Mouse (Mus musculus) retina, embryonic 14.5 days (tissue): ENCODE results near the gene Olfr1356.
"Not testable (repeated sequence)": the region's sequence is repeated elsewhere in the genome, so short reads cannot be mapped to it uniquely, and the experiment has no call there.

ENCODE experiments used
- DNase-seq: peaks from one replicate; pipeline ENCODE4 v3.0.0-alpha.2; 2015; ENCODE audit warnings: low spot score

The Olfr1356 gene

DNA sequence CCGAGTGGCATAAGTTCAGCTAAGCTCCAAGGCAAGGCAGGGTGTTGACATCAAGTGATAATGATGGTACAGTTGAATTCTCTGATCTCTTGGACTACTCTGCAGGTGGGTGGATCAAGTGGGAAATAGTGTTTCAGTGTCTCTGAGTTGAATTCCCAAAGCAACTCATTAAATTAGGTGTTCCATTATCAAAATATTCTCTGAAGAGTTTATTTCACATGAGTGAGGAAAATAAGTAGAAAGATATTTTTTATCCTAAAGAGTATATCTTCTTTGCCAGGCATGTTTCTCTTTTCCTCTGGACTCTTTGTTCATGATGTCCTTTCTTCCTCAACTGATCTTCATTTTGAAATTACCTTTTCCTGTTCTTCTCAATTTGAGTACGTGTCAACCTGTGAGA is at the start of gene Olfr1356:
Gene Olfr1356 (minus strand): TSS at position 101 of the 400 bp plus-strand sequence.
- no peak for DNase-seq

DNA sequence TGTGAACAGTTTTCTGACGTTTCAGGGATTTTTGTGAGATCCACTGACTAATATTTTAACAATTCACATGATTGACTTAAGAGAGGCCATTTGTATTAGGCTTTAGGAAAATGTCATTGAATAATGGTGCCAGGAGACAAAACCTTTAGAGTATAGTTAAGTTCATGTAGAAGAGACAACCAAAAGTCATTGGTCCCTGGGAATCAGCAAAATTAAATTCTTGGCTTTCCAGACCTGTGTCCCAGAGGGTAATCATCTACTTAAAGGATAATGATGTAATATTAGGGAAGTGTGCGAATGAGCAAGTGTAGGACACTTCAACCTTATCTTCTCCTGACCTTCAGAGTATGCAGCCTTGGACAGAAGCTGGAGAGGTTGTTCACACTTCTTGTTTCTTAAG is 23.3 kb upstream of the Olfr1356 start, which contains the start of gene Olfr1355:
Gene Olfr1355 (plus strand): TSS at position 301 of the 400 bp plus-strand sequence.
- DNase-seq, result no peak

DNA sequence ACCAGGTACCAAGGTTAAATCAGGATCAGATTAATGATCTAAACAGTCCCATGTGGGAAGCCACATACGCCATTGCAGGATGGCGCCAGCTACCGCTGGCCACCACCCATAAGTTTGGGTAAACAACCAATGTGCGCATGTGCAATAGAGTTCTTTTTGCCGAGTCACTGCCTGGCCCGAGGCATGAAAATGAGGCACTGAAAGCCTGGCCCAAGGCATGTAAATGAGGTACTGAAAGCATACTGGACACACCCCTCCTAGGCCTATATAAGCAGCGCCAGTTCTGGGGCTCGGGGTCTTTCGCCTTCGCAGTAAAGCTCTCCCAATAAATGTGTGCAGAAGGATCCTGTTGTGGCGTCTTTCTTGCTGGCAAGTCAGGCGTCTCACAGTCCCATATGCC is 11.5 kb downstream of the Olfr1356 start:
- DNase-seq, result not testable (repeated sequence)

DNA sequence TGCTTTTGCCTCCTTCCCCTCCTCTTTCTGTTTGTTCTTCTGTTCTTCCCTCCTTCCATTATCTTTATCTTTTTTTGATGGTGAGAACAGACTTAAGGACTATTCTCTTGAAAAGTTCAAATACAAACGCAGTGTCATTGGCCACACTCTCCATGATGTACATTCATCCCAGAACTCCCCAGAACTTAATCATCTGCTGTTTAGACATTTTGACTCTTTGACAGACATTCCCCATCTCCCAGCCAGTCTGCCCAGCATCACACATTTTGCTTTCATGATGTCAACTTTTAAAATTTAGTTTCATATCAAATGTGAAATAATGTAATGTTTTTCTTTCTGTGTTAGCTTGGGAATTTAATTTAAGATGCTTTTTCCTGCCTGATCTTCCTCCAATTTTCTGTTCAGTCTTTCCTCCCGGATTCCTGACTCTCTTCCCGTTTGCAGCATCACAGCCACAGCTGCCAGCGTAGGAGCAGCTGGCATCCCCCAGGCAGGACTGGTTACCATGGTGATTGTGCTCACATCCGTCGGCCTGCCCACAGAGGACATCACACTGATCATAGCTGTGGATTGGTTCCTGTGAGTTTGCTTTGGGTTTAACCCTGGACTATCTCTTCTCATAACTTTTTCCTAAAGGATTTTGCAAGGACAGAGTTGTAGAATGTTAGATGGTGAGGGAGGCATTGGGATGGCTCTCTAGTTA is 39.5 kb downstream of the Olfr1356 start:
- DNase-seq, result peak; percentile 65

DNA sequence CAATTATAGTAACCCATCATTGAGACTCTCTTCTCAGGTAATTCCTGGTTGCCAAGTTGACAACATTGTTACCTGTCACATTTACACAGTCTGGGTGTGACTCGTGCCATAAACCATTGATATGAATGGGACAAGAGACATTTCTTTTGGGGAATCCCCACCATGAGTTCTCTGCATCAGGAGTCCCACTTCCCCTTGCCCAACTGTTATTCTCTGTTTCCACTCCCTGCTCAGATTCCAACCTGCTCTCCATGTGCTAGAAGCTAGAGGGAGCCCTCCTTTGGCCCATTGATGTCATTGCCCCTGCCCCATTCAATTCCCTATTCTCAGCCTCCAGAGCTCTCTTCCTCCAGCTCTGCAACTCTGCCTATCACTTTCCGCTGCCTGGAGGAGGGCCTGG is 50.5 kb downstream of the Olfr1356 start:
- no peak for DNase-seq
